Mouse (Mus musculus): ENCODE results near the gene Pigo. TPM values are rescaled to one million over a fixed set of nuclear protein-coding genes. Genes with fewer than 3 reads are reported as not detected.

The Pigo gene
- polyA plus RNA-seq, 1 experiment from 2014 or later: 21.7 TPM

DNA sequence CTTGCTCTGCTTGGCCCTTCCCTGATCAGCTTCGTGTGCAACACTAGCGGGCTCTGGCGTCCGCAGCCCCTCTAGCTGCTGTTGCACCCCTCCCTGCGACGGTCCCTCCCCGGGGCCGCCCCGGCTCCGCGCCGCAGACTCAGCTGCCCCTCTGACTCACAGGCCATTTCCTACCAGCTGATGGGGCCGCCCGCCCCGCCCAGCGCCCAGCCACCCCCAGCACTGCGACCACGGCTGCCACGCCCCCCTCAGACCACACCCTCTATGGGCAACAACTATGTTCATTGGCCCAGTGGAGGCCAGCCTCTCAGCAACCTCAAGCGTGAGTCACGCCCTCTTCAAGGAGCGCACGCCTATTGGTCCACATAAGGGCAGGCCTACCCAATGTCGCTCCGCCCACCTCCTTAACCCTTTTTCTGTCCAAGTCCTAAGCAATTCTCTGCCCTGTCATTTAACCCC lies 14.5 kb upstream of the Pigo start:
- 0% methylated on average over 25 of the region's 25 CpGs for WGBS
- Histone ChIP-seq H3K4me1 (ENCODE audit: control insufficient read depth, insufficient read depth, low read length) (peaks cover 19% of the 10 kb centered on the region), H3K27ac (replicated peaks; ENCODE audit: low read depth, low read length) (0 out of 2 replicates have a peak overlapping the region, but pooled peaks have one; percentile 1), H3K4me2 (ENCODE audit: low read depth, severe bottlenecking) (peak overlapping the region; percentile 89), H3K9ac (ENCODE audit: low read length) (peak overlapping the region; percentile 64), H3K4me3 (ENCODE audit: low read depth, low read length) (peak overlapping the region; percentile 50), H3K9me3 (ENCODE audit: control insufficient read depth, low read length) (no peaks in the 10 kb centered on the region), H3K36me3 (ENCODE audit: control insufficient read depth, insufficient read depth, low read length) (no peaks in the 10 kb centered on the region), H3K27me3 (ENCODE audit: control insufficient read depth, insufficient read depth, low read length) (no peaks in the 10 kb centered on the region)
- DNase-seq (ENCODE audit: low spot score) (peak; percentile 94), ATAC-seq (ENCODE audit: insufficient number of reproducible peaks, low FRiP score, low TSS enrichment, low read depth) (peak; percentile 97)

DNA sequence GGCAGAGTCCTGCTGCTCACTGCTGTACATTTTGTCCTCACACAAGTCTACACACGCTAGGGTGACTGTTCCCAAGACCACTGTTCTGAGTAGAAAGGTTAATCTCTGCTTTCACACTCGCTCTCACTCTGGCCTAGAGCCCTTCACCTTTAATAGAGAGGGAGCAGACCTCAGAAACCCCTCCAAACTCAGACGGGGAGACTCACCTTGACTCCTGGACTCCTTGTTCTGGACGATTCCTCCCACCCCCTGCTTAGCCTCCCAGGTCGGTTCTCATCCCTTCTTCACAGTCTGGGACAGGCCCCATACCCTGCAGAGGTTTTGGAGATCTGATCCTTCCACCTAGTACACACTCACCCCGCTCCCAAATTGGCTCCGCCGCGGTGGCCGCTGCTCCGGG lies 14.0 kb upstream of the Pigo start:
- peak overlapping the region; percentile 89 for H3K4me2 ChIP-seq (ENCODE audit: low read depth, severe bottlenecking)
- peak overlapping the region; percentile 64 for H3K9ac ChIP-seq (ENCODE audit: low read length)
- H3K27ac ChIP-seq (replicated peaks; ENCODE audit: low read depth, low read length): 0 out of 2 replicates have a peak overlapping the region, but pooled peaks have one; percentile 1
- ATAC-seq (ENCODE audit: insufficient number of reproducible peaks, low FRiP score, low TSS enrichment, low read depth) (no peak; the same call in 1 of the 2 replicates), DNase-seq (ENCODE audit: low spot score) (no peak)
- peak overlapping the region; percentile 50 for H3K4me3 ChIP-seq (ENCODE audit: low read depth, low read length)
- no peaks in the 10 kb centered on the region for H3K9me3 ChIP-seq (ENCODE audit: control insufficient read depth, low read length)
- H3K36me3 ChIP-seq (ENCODE audit: control insufficient read depth, insufficient read depth, low read length): no peaks in the 10 kb centered on the region
- no peaks in the 10 kb centered on the region for H3K27me3 ChIP-seq (ENCODE audit: control insufficient read depth, insufficient read depth, low read length)
- peaks cover 15% of the 10 kb centered on the region for H3K4me1 ChIP-seq (ENCODE audit: control insufficient read depth, insufficient read depth, low read length)
- 3% methylated on average over 11 of the region's 11 CpGs for WGBS

- ATAC-seq (ENCODE audit: insufficient number of reproducible peaks, low FRiP score, low TSS enrichment, low read depth) (no peak), DNase-seq (ENCODE audit: low spot score) (peak; percentile 20)
- H3K9ac ChIP-seq (ENCODE audit: low read length): no peak overlapping the region; the same call in 1 of the 2 replicates
- H3K4me1 ChIP-seq (ENCODE audit: control insufficient read depth, insufficient read depth, low read length): peaks cover 8% of the 10 kb centered on the region
- peak overlapping the region; percentile 50 for H3K4me3 ChIP-seq (ENCODE audit: low read depth, low read length)
- no peaks in the 10 kb centered on the region for H3K36me3 ChIP-seq (ENCODE audit: control insufficient read depth, insufficient read depth, low read length)
- H3K27me3 ChIP-seq (ENCODE audit: control insufficient read depth, insufficient read depth, low read length): no peaks in the 10 kb centered on the region
- no peak overlapping the region for H3K27ac ChIP-seq (replicated peaks; ENCODE audit: low read depth, low read length)
- 57% methylated on average over 15 of the region's 15 CpGs for WGBS
- H3K4me2 ChIP-seq (ENCODE audit: low read depth, severe bottlenecking): peak overlapping the region; percentile 89
- no peaks in the 10 kb centered on the region for H3K9me3 ChIP-seq (ENCODE audit: control insufficient read depth, low read length)
These were observed 13.2 kb upstream of the Pigo start for GRCm38 (mm10) chr4:43038567-43039495.

DNA sequence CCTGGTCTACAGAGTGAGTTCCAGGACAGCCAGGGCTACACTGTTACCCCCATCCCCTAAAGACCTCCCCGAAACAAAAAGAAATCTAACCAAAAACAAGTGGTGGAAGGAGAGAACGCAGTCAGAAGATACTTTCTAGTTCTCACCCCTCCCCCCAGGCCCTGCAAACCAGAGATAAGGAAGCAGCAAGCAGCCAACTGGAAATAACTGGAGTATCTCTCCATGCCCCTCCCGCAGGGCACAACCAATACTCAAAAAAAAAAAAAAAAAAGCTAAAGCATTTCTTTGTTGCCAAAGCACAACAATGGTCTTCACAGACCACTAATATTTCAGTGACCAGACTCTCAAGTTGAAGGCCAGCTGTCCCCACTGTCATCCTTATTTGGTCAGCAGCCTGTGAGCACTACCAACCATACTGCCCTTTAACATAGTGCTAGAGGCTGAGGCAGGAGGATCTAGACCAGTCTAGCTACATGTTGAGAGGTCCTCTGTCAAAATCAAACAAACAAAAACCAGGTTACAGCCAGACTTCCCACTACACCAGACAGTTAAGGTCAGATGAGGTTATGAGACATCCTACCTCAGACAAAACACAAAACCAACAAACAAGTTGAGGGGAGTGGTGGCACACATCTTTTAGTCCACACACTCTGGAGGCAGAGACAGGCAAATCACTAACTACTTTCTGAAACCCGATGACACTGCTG lies 12.4 kb upstream of the Pigo start:
- WGBS: 68% methylated on average over 4 of the region's 4 CpGs
- Histone ChIP-seq H3K4me3 (ENCODE audit: low read depth, low read length) (no peak overlapping the region), H3K9me3 (ENCODE audit: control insufficient read depth, low read length) (no peaks in the 10 kb centered on the region), H3K4me2 (ENCODE audit: low read depth, severe bottlenecking) (no peak overlapping the region), H3K27ac (replicated peaks; ENCODE audit: low read depth, low read length) (no peak overlapping the region), H3K27me3 (ENCODE audit: control insufficient read depth, insufficient read depth, low read length) (no peaks in the 10 kb centered on the region), H3K36me3 (ENCODE audit: control insufficient read depth, insufficient read depth, low read length) (no peaks in the 10 kb centered on the region), H3K4me1 (ENCODE audit: control insufficient read depth, insufficient read depth, low read length) (peaks cover 8% of the 10 kb centered on the region), H3K9ac (ENCODE audit: low read length) (no peak overlapping the region)
- no peak for DNase-seq (ENCODE audit: low spot score)
- ATAC-seq (ENCODE audit: insufficient number of reproducible peaks, low FRiP score, low TSS enrichment, low read depth): no peak

DNA sequence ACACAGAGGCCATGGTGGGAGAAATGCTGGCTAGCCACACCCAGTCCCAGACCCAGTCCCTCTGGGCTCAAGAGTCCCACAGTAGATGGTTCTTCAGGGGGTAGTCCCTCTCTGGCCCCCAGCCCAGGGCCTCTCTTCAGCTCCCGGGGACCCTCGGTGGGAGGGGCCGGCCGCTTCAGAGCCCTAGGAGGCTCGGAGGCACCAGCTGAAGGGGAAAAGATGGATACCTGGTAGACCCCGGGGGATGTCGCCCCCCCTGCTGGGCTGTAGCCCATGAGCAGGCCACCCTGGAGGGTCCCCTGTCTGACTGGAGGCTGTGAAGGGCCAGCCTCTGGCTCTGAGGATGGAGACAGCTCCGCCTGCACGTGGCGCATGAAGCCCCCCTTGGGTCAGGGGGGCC lies 10.7 kb upstream of the Pigo start:
- 93% methylated on average over 10 of the region's 10 CpGs for WGBS
- no peak overlapping the region for H3K9ac ChIP-seq (ENCODE audit: low read length)
- no peak overlapping the region for H3K4me3 ChIP-seq (ENCODE audit: low read depth, low read length)
- H3K27ac ChIP-seq (replicated peaks; ENCODE audit: low read depth, low read length): no peak overlapping the region
- no peaks in the 10 kb centered on the region for H3K9me3 ChIP-seq (ENCODE audit: control insufficient read depth, low read length)
- no peak overlapping the region for H3K4me2 ChIP-seq (ENCODE audit: low read depth, severe bottlenecking)
- H3K27me3 ChIP-seq (ENCODE audit: control insufficient read depth, insufficient read depth, low read length): no peaks in the 10 kb centered on the region
- peaks cover 11% of the 10 kb centered on the region for H3K4me1 ChIP-seq (ENCODE audit: control insufficient read depth, insufficient read depth, low read length)
- H3K36me3 ChIP-seq (ENCODE audit: control insufficient read depth, insufficient read depth, low read length): no peaks in the 10 kb centered on the region
- ATAC-seq (ENCODE audit: insufficient number of reproducible peaks, low FRiP score, low TSS enrichment, low read depth) (no peak), DNase-seq (ENCODE audit: low spot score) (no peak)

GRCm38 (mm10) chr4:43035851-43036250 lies 10.2 kb upstream of the Pigo start:
- ATAC-seq (ENCODE audit: insufficient number of reproducible peaks, low FRiP score, low TSS enrichment, low read depth): no peak
- Histone ChIP-seq H3K9ac (ENCODE audit: low read length) (no peak overlapping the region), H3K4me3 (ENCODE audit: low read depth, low read length) (no peak overlapping the region), H3K4me2 (ENCODE audit: low read depth, severe bottlenecking) (no peak overlapping the region), H3K4me1 (ENCODE audit: control insufficient read depth, insufficient read depth, low read length) (peaks cover 11% of the 10 kb centered on the region), H3K9me3 (ENCODE audit: control insufficient read depth, low read length) (no peaks in the 10 kb centered on the region), H3K27ac (replicated peaks; ENCODE audit: low read depth, low read length) (no peak overlapping the region), H3K36me3 (ENCODE audit: control insufficient read depth, insufficient read depth, low read length) (no peaks in the 10 kb centered on the region), H3K27me3 (ENCODE audit: control insufficient read depth, insufficient read depth, low read length) (no peaks in the 10 kb centered on the region)
- DNase-seq (ENCODE audit: low spot score): no peak
- 84% methylated on average over 6 of the region's 6 CpGs for WGBS

DNA sequence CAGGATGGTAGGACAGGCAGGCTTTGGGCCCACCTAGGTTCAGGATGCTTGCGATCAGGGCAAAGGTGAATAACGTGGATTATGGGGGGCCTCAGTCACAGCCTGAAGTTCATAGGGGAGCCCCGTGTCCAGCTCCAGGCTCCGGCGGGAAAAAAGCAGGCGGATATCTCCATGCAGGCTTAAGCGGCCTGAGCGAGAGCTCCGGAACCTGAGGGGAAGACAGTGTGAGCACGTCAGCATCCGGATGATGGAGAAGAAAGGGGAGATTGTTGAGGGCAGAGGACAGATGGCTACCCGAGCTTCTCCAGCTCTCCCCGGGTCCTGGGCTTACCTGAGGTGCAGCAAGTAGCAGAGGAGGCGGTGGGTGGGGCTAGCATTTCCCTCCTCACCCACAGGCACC lies 7.9 kb upstream of the Pigo start:
- WGBS: 81% methylated on average over 14 of the region's 14 CpGs
- H3K9me3 ChIP-seq (ENCODE audit: control insufficient read depth, low read length): no peaks in the 10 kb centered on the region
- peaks cover 4% of the 10 kb centered on the region; the same call in 1 of the 2 replicates for H3K36me3 ChIP-seq (ENCODE audit: control insufficient read depth, insufficient read depth, low read length)
- no peak overlapping the region for H3K4me3 ChIP-seq (ENCODE audit: low read depth, low read length)
- DNase-seq (ENCODE audit: low spot score): no peak
- no peak overlapping the region for H3K27ac ChIP-seq (replicated peaks; ENCODE audit: low read depth, low read length)
- H3K4me1 ChIP-seq (ENCODE audit: control insufficient read depth, insufficient read depth, low read length): peaks cover 6% of the 10 kb centered on the region; the same call in 1 of the 2 replicates
- H3K27me3 ChIP-seq (ENCODE audit: control insufficient read depth, insufficient read depth, low read length): no peaks in the 10 kb centered on the region
- no peak overlapping the region for H3K9ac ChIP-seq (ENCODE audit: low read length)
- ATAC-seq (ENCODE audit: insufficient number of reproducible peaks, low FRiP score, low TSS enrichment, low read depth): no peak
- no peak overlapping the region for H3K4me2 ChIP-seq (ENCODE audit: low read depth, severe bottlenecking)

- Histone ChIP-seq H3K27ac (replicated peaks; ENCODE audit: low read depth, low read length) (no peak overlapping the region), H3K4me3 (ENCODE audit: low read depth, low read length) (no peak overlapping the region), H3K4me2 (ENCODE audit: low read depth, severe bottlenecking) (no peak overlapping the region), H3K27me3 (ENCODE audit: control insufficient read depth, insufficient read depth, low read length) (no peaks in the 10 kb centered on the region), H3K36me3 (ENCODE audit: control insufficient read depth, insufficient read depth, low read length) (peaks cover 6% of the 10 kb centered on the region), H3K9ac (ENCODE audit: low read length) (no peak overlapping the region), H3K9me3 (ENCODE audit: control insufficient read depth, low read length) (no peaks in the 10 kb centered on the region), H3K4me1 (ENCODE audit: control insufficient read depth, insufficient read depth, low read length) (peaks cover 6% of the 10 kb centered on the region; the same call in 1 of the 2 replicates)
- WGBS: 93% methylated on average over 1 of the region's 1 CpGs
- DNase-seq (ENCODE audit: low spot score): no peak
- ATAC-seq (ENCODE audit: insufficient number of reproducible peaks, low FRiP score, low TSS enrichment, low read depth): no peak
These were observed 6.9 kb upstream of the Pigo start for GRCm38 (mm10) chr4:43032501-43032900.
